Mouse (Mus musculus): ENCODE results near the gene Slc26a5. TPM values are rescaled to one million over a fixed set of nuclear protein-coding genes. Genes with fewer than 3 reads are reported as not detected.

Slc26a5 gene
- polyA plus RNA-seq, 1 experiment from 2014 or later = 0.24 TPM

GRCm38 (mm10) chr5:21896586-21896985, 31.2 kb upstream of the Slc26a5 start:
- Histone ChIP-seq H3K4me2 (ENCODE audit: low read depth, low read length, severe bottlenecking) (no peak overlapping the region), H3K9ac (ENCODE audit: low read length) (no peak overlapping the region), H3K27me3 (ENCODE audit: control insufficient read depth, insufficient read depth, low read length) (no peaks in the 10 kb centered on the region), H3K4me1 (replicated peaks; ENCODE audit: control insufficient read depth, insufficient read depth, low read length) (no peaks in the 10 kb centered on the region), H3K9me3 (ENCODE audit: control insufficient read depth, low read length) (no peaks in the 10 kb centered on the region), H3K36me3 (ENCODE audit: control insufficient read depth, insufficient read depth, low read length) (no peaks in the 10 kb centered on the region), H3K27ac (ENCODE audit: low read depth, low read length) (no peak overlapping the region), H3K4me3 (ENCODE audit: low read depth, low read length) (no peak overlapping the region)
- WGBS = 82% methylated on average over 14 of the region's 14 CpGs
- ATAC-seq (replicated peaks; ENCODE audit: low FRiP score) = no peak
- no peak for DNase-seq (ENCODE audit: low spot score)

- H3K9ac ChIP-seq (ENCODE audit: low read length) = no peak overlapping the region
- ATAC-seq (replicated peaks; ENCODE audit: low FRiP score) = no peak
- 83% methylated on average over 3 of the region's 3 CpGs for WGBS
- DNase-seq (ENCODE audit: low spot score) = no peak
- no peaks in the 10 kb centered on the region for H3K27me3 ChIP-seq (ENCODE audit: control insufficient read depth, insufficient read depth, low read length)
- H3K4me3 ChIP-seq (ENCODE audit: low read depth, low read length) = no peak overlapping the region
- H3K36me3 ChIP-seq (ENCODE audit: control insufficient read depth, insufficient read depth, low read length) = no peaks in the 10 kb centered on the region
- no peak overlapping the region for H3K4me2 ChIP-seq (ENCODE audit: low read depth, low read length, severe bottlenecking)
- H3K27ac ChIP-seq (ENCODE audit: low read depth, low read length) = no peak overlapping the region
- H3K9me3 ChIP-seq (ENCODE audit: control insufficient read depth, low read length) = no peaks in the 10 kb centered on the region
- no peaks in the 10 kb centered on the region for H3K4me1 ChIP-seq (replicated peaks; ENCODE audit: control insufficient read depth, insufficient read depth, low read length)
Observed at GRCm38 (mm10) chr5:21894168-21894567, 28.8 kb upstream of the Slc26a5 start.

GRCm38 (mm10) chr5:21866750-21867149, 1.3 kb upstream of the Slc26a5 start:
- H3K27ac ChIP-seq (ENCODE audit: low read depth, low read length) = 0 out of 2 replicates have a peak overlapping the region, but pooled peaks have one; percentile 43
- H3K4me2 ChIP-seq (ENCODE audit: low read depth, low read length, severe bottlenecking) = no peak overlapping the region
- no peak for ATAC-seq (replicated peaks; ENCODE audit: low FRiP score)
- H3K4me1 ChIP-seq (replicated peaks; ENCODE audit: control insufficient read depth, insufficient read depth, low read length) = peaks cover 8% of the 10 kb centered on the region; the same call in 1 of the 2 replicates
- H3K27me3 ChIP-seq (ENCODE audit: control insufficient read depth, insufficient read depth, low read length) = no peaks in the 10 kb centered on the region
- 53% methylated on average over 8 of the region's 8 CpGs for WGBS
- H3K36me3 ChIP-seq (ENCODE audit: control insufficient read depth, insufficient read depth, low read length) = no peaks in the 10 kb centered on the region
- no peaks in the 10 kb centered on the region for H3K9me3 ChIP-seq (ENCODE audit: control insufficient read depth, low read length)
- H3K9ac ChIP-seq (ENCODE audit: low read length) = no peak overlapping the region
- no peak for DNase-seq (ENCODE audit: low spot score)
- H3K4me3 ChIP-seq (ENCODE audit: low read depth, low read length) = no peak overlapping the region

GRCm38 (mm10) chr5:21866311-21866712, 908 bp upstream of the Slc26a5 start:
- Histone ChIP-seq H3K9ac (ENCODE audit: low read length) (peak overlapping the region; percentile 5; the same call in 1 of the 2 replicates), H3K9me3 (ENCODE audit: control insufficient read depth, low read length) (no peaks in the 10 kb centered on the region), H3K4me3 (ENCODE audit: low read depth, low read length) (peak overlapping the region; percentile 11; the same call in 1 of the 2 replicates), H3K4me1 (replicated peaks; ENCODE audit: control insufficient read depth, insufficient read depth, low read length) (peaks cover 8% of the 10 kb centered on the region; the same call in 1 of the 2 replicates), H3K4me2 (ENCODE audit: low read depth, low read length, severe bottlenecking) (peak overlapping the region; percentile 44; the same call in 1 of the 2 replicates), H3K36me3 (ENCODE audit: control insufficient read depth, insufficient read depth, low read length) (no peaks in the 10 kb centered on the region), H3K27me3 (ENCODE audit: control insufficient read depth, insufficient read depth, low read length) (no peaks in the 10 kb centered on the region), H3K27ac (ENCODE audit: low read depth, low read length) (0 out of 2 replicates have a peak overlapping the region, but pooled peaks have one; percentile 43)
- WGBS = 2% methylated on average over 6 of the region's 6 CpGs
- ATAC-seq (replicated peaks; ENCODE audit: low FRiP score) (peak; percentile 78), DNase-seq (ENCODE audit: low spot score) (no peak)

- WGBS = 89% methylated on average over 7 of the region's 7 CpGs
Observed at GRCm38 (mm10) chr5:21858653-21859052, 6.8 kb downstream of the Slc26a5 start.

GRCm38 (mm10) chr5:21851679-21852340, 13.6 kb downstream of the Slc26a5 start:
- Histone ChIP-seq H3K27ac (ENCODE audit: low read depth, low read length) (no peak overlapping the region), H3K4me3 (ENCODE audit: low read depth, low read length) (no peak overlapping the region), H3K9ac (ENCODE audit: low read length) (no peak overlapping the region), H3K4me1 (replicated peaks; ENCODE audit: control insufficient read depth, insufficient read depth, low read length) (no peaks in the 10 kb centered on the region), H3K27me3 (ENCODE audit: control insufficient read depth, insufficient read depth, low read length) (no peaks in the 10 kb centered on the region), H3K9me3 (ENCODE audit: control insufficient read depth, low read length) (no peaks in the 10 kb centered on the region), H3K36me3 (ENCODE audit: control insufficient read depth, insufficient read depth, low read length) (no peaks in the 10 kb centered on the region), H3K4me2 (ENCODE audit: low read depth, low read length, severe bottlenecking) (no peak overlapping the region)
- DNase-seq (ENCODE audit: low spot score) (no peak), ATAC-seq (replicated peaks; ENCODE audit: low FRiP score) (no peak)
- WGBS = 45% methylated on average over 10 of the region's 10 CpGs

More at GRCm38 (mm10) chr5:21858653-21859052, 6.8 kb downstream of the Slc26a5 start:
- Histone ChIP-seq H3K27me3 (ENCODE audit: control insufficient read depth, insufficient read depth, low read length) (no peaks in the 10 kb centered on the region), H3K36me3 (ENCODE audit: control insufficient read depth, insufficient read depth, low read length) (no peaks in the 10 kb centered on the region), H3K4me1 (replicated peaks; ENCODE audit: control insufficient read depth, insufficient read depth, low read length) (no peaks in the 10 kb centered on the region), H3K4me3 (ENCODE audit: low read depth, low read length) (no peak overlapping the region), H3K9ac (ENCODE audit: low read length) (no peak overlapping the region), H3K27ac (ENCODE audit: low read depth, low read length) (no peak overlapping the region), H3K9me3 (ENCODE audit: control insufficient read depth, low read length) (no peaks in the 10 kb centered on the region), H3K4me2 (ENCODE audit: low read depth, low read length, severe bottlenecking) (no peak overlapping the region)
- ATAC-seq (replicated peaks; ENCODE audit: low FRiP score) = no peak
- no peak for DNase-seq (ENCODE audit: low spot score)

- no peaks in the 10 kb centered on the region for H3K4me1 ChIP-seq (replicated peaks; ENCODE audit: control insufficient read depth, insufficient read depth, low read length)
- no peak for ATAC-seq (replicated peaks; ENCODE audit: low FRiP score)
Observed at GRCm38 (mm10) chr5:21847438-21847837, 18.0 kb downstream of the Slc26a5 start.

GRCm38 (mm10) chr5:21846616-21847290, 18.7 kb downstream of the Slc26a5 start:
- H3K27me3 ChIP-seq (ENCODE audit: control insufficient read depth, insufficient read depth, low read length) = no peaks in the 10 kb centered on the region
- ATAC-seq (replicated peaks; ENCODE audit: low FRiP score) (no peak), DNase-seq (ENCODE audit: low spot score) (no peak)
- no peak overlapping the region for H3K27ac ChIP-seq (ENCODE audit: low read depth, low read length)
- H3K4me2 ChIP-seq (ENCODE audit: low read depth, low read length, severe bottlenecking) = no peak overlapping the region
- no peaks in the 10 kb centered on the region for H3K9me3 ChIP-seq (ENCODE audit: control insufficient read depth, low read length)
- 88% methylated on average over 20 of the region's 20 CpGs for WGBS
- H3K9ac ChIP-seq (ENCODE audit: low read length) = no peak overlapping the region
- H3K4me3 ChIP-seq (ENCODE audit: low read depth, low read length) = no peak overlapping the region
- no peaks in the 10 kb centered on the region for H3K36me3 ChIP-seq (ENCODE audit: control insufficient read depth, insufficient read depth, low read length)
- no peaks in the 10 kb centered on the region for H3K4me1 ChIP-seq (replicated peaks; ENCODE audit: control insufficient read depth, insufficient read depth, low read length)

More at GRCm38 (mm10) chr5:21847438-21847837, 18.0 kb downstream of the Slc26a5 start:
- H3K4me2 ChIP-seq (ENCODE audit: low read depth, low read length, severe bottlenecking) = no peak overlapping the region
- H3K27me3 ChIP-seq (ENCODE audit: control insufficient read depth, insufficient read depth, low read length) = no peaks in the 10 kb centered on the region
- H3K36me3 ChIP-seq (ENCODE audit: control insufficient read depth, insufficient read depth, low read length) = no peaks in the 10 kb centered on the region
- no peak for DNase-seq (ENCODE audit: low spot score)
- H3K9ac ChIP-seq (ENCODE audit: low read length) = no peak overlapping the region
- 79% methylated on average over 6 of the region's 6 CpGs for WGBS
- no peak overlapping the region for H3K4me3 ChIP-seq (ENCODE audit: low read depth, low read length)
- no peak overlapping the region for H3K27ac ChIP-seq (ENCODE audit: low read depth, low read length)
- H3K9me3 ChIP-seq (ENCODE audit: control insufficient read depth, low read length) = no peaks in the 10 kb centered on the region

Measured in forebrain, embryonic 11.5 days (tissue).